Mouse (Mus musculus) midbrain, embryonic 14.5 days (tissue): ENCODE results near the gene Srd5a3. TPM values are rescaled to one million over a fixed set of nuclear protein-coding genes. Genes with fewer than 3 reads are reported as not detected.

Source experiments
- ATAC-seq: fragments of 200-750 bp; cut with Nextera tagmentation; 2 replicates; pipeline ENCODE4 v1.8.0; 2017; ENCODE audit warnings: moderate number of reproducible peaks, moderate library complexity; ENCODE audit not compliant: low FRiP score, low TSS enrichment
- DNase-seq: peaks from one replicate; pipeline ENCODE4 v3.0.0-alpha.2; 2015
- H3K27ac ChIP-seq: fragments of 300-500 bp; sonication (generic); replicated peaks from 2 replicates; pipeline ENCODE4 v1.5.1; 2014; ENCODE audit warnings: mild to moderate bottlenecking, low read depth, low read length, moderate library complexity
- H3K27me3 ChIP-seq: fragments of 300-500 bp; sonication (generic); 2 replicates; pipeline ENCODE4 v1.6.1; 2014; ENCODE audit warnings: low read length, control low read depth, mixed read lengths; ENCODE audit not compliant: control insufficient read depth, insufficient read depth
- H3K36me3 ChIP-seq: fragments of 300-500 bp; sonication (generic); 2 replicates; pipeline ENCODE4 v1.6.1; 2014; ENCODE audit warnings: low read length, control low read depth; ENCODE audit not compliant: control insufficient read depth, insufficient read depth
- H3K4me1 ChIP-seq: fragments of 300-500 bp; sonication (generic); 2 replicates; pipeline ENCODE4 v1.6.1; 2014; ENCODE audit warnings: mild to moderate bottlenecking, antibody characterized with exemption, low read length, control low read depth; ENCODE audit not compliant: control insufficient read depth, insufficient read depth
- H3K4me2 ChIP-seq: fragments of 300-500 bp; sonication (generic); 2 replicates; pipeline ENCODE4 v1.6.1; 2014; ENCODE audit warnings: mild to moderate bottlenecking, low read length, moderate library complexity
- H3K4me3 ChIP-seq: fragments of 300-500 bp; sonication (generic); replicated peaks from 2 replicates; pipeline ENCODE4 v1.5.1; 2014; ENCODE audit warnings: low read depth, low read length
- H3K9ac ChIP-seq: fragments of 300-500 bp; sonication (generic); replicated peaks from 2 replicates; pipeline ENCODE4 v1.6.1; 2014; ENCODE audit warnings: mild to moderate bottlenecking, low read length, moderate library complexity
- H3K9me3 ChIP-seq: fragments of 300-500 bp; sonication (generic); 2 replicates; pipeline ENCODE4 v1.6.1; 2016; ENCODE audit warnings: low read length, control low read depth, mixed read lengths; ENCODE audit not compliant: control insufficient read depth
- WGBS: fragments of 180-500 bp; shearing (Covaris S2); extraction: QIAGEN DNeasy Blood & Tissue Kit; methylation state at CpG from one replicate; pipeline ENCODE4 v1.1.7; 2014; 5-methylcytosine and 5-hydroxymethylcytosine counted together
- polyA plus RNA-seq: library from polyadenylated mRNA; unstranded; fragments of >200 nt; fragmentation: Nextera tagmentation; extraction: Ambion mirVana; gene quantifications from 2 replicates; pipeline ENCODE4 v1.2.1, GENCODE M21; 2014

The Srd5a3 gene
- polyA plus RNA-seq, 1 experiment from 2014 or later: 14.6 TPM

GRCm38 (mm10) chr5:76139171-76139671 lies 850 bp upstream of the Srd5a3 start:
- 0 out of 2 replicates have a peak, but pooled peaks cover 2% of the 10 kb centered on the region for H3K4me1 ChIP-seq
- H3K4me3 ChIP-seq: 0 out of 2 replicates have a peak overlapping the region, but pooled peaks have one; percentile 67
- no peaks in the 10 kb centered on the region for H3K36me3 ChIP-seq
- H3K4me2 ChIP-seq: peak overlapping the region; percentile 82
- WGBS: 29% methylated on average over 7 of the region's 7 CpGs
- no peak overlapping the region for H3K9ac ChIP-seq
- no peak overlapping the region for H3K27ac ChIP-seq
- DNase-seq: peak; percentile 11
- H3K9me3 ChIP-seq: no peaks in the 10 kb centered on the region
- H3K27me3 ChIP-seq: no peaks in the 10 kb centered on the region
- no peak for ATAC-seq

GRCm38 (mm10) chr5:76140730-76141066 lies 627 bp downstream of the Srd5a3 start:
- ATAC-seq (peak; percentile 49), DNase-seq (no peak)
- H3K9ac ChIP-seq: peak overlapping the region; percentile 78
- H3K4me3 ChIP-seq: peak overlapping the region; percentile 67
- peak overlapping the region; percentile 82 for H3K4me2 ChIP-seq
- peak overlapping the region; percentile 89 for H3K27ac ChIP-seq
- no peaks in the 10 kb centered on the region for H3K27me3 ChIP-seq
- 0 out of 2 replicates have a peak, but pooled peaks cover 2% of the 10 kb centered on the region for H3K4me1 ChIP-seq
- 13% methylated on average over 9 of the region's 9 CpGs for WGBS
- H3K9me3 ChIP-seq: no peaks in the 10 kb centered on the region
- H3K36me3 ChIP-seq: no peaks in the 10 kb centered on the region

GRCm38 (mm10) chr5:76143356-76143755 lies 3.3 kb downstream of the Srd5a3 start:
- 0 out of 2 replicates have a peak, but pooled peaks cover 2% of the 10 kb centered on the region for H3K4me1 ChIP-seq
- H3K9me3 ChIP-seq: no peaks in the 10 kb centered on the region
- ATAC-seq (no peak), DNase-seq (no peak)
- WGBS: 91% methylated on average over 4 of the region's 4 CpGs
- H3K27me3 ChIP-seq: no peaks in the 10 kb centered on the region
- H3K27ac ChIP-seq: no peak overlapping the region
- no peak overlapping the region for H3K4me3 ChIP-seq
- H3K36me3 ChIP-seq: no peaks in the 10 kb centered on the region
- H3K9ac ChIP-seq: no peak overlapping the region
- no peak overlapping the region for H3K4me2 ChIP-seq

- Histone ChIP-seq H3K9me3 (no peaks in the 10 kb centered on the region), H3K4me3 (no peak overlapping the region), H3K9ac (no peak overlapping the region), H3K27ac (no peak overlapping the region), H3K4me2 (no peak overlapping the region), H3K27me3 (no peaks in the 10 kb centered on the region), H3K4me1 (no peaks in the 10 kb centered on the region), H3K36me3 (no peaks in the 10 kb centered on the region)
- ATAC-seq (no peak), DNase-seq (no peak)
- WGBS: 100% methylated on average over 1 of the region's 1 CpGs
These were observed 6.3 kb downstream of the Srd5a3 start for GRCm38 (mm10) chr5:76146401-76146800.

- DNase-seq (no peak), ATAC-seq (no peak)
- H3K36me3 ChIP-seq: peaks cover 5% of the 10 kb centered on the region; the same call in 1 of the 2 replicates
- no peaks in the 10 kb centered on the region for H3K4me1 ChIP-seq
- H3K4me3 ChIP-seq: no peak overlapping the region
- H3K9ac ChIP-seq: no peak overlapping the region
- H3K4me2 ChIP-seq: no peak overlapping the region
- H3K27ac ChIP-seq: no peak overlapping the region
- no peaks in the 10 kb centered on the region for H3K9me3 ChIP-seq
- 93% methylated on average over 6 of the region's 6 CpGs for WGBS
- no peaks in the 10 kb centered on the region for H3K27me3 ChIP-seq
These were observed 9.4 kb downstream of the Srd5a3 start for GRCm38 (mm10) chr5:76149436-76149835.

GRCm38 (mm10) chr5:76152956-76153355 lies 12.9 kb downstream of the Srd5a3 start:
- Histone ChIP-seq H3K36me3 (peaks cover 5% of the 10 kb centered on the region; the same call in 1 of the 2 replicates), H3K9ac (no peak overlapping the region)
- WGBS: 90% methylated on average over 6 of the region's 6 CpGs

GRCm38 (mm10) chr5:76153430-76153829 lies 13.4 kb downstream of the Srd5a3 start:
- no peak overlapping the region for H3K4me3 ChIP-seq
- 93% methylated on average over 11 of the region's 11 CpGs for WGBS
- no peaks in the 10 kb centered on the region for H3K9me3 ChIP-seq
- DNase-seq (no peak), ATAC-seq (no peak)
- H3K9ac ChIP-seq: no peak overlapping the region
- H3K4me1 ChIP-seq: no peaks in the 10 kb centered on the region
- H3K4me2 ChIP-seq: no peak overlapping the region
- H3K27ac ChIP-seq: no peak overlapping the region
- no peaks in the 10 kb centered on the region for H3K27me3 ChIP-seq
- H3K36me3 ChIP-seq: peaks cover 5% of the 10 kb centered on the region; the same call in 1 of the 2 replicates

More at GRCm38 (mm10) chr5:76152956-76153355, 12.9 kb downstream of the Srd5a3 start:
- no peak for ATAC-seq
- Histone ChIP-seq H3K4me2 (no peak overlapping the region), H3K4me1 (no peaks in the 10 kb centered on the region), H3K27me3 (no peaks in the 10 kb centered on the region), H3K9me3 (no peaks in the 10 kb centered on the region), H3K27ac (no peak overlapping the region), H3K4me3 (no peak overlapping the region)
- no peak for DNase-seq

GRCm38 (mm10) chr5:76154434-76155165 lies 14.5 kb downstream of the Srd5a3 start:
- ATAC-seq: no peak
- Histone ChIP-seq H3K4me2 (no peak overlapping the region), H3K36me3 (peaks cover 5% of the 10 kb centered on the region; the same call in 1 of the 2 replicates), H3K27me3 (no peaks in the 10 kb centered on the region), H3K27ac (no peak overlapping the region), H3K4me1 (no peaks in the 10 kb centered on the region), H3K4me3 (no peak overlapping the region), H3K9me3 (no peaks in the 10 kb centered on the region), H3K9ac (no peak overlapping the region)
- 93% methylated on average over 21 of the region's 21 CpGs for WGBS
- DNase-seq: no peak

GRCm38 (mm10) chr5:76159555-76159954 lies 19.5 kb downstream of the Srd5a3 start:
- H3K4me2 ChIP-seq: no peak overlapping the region
- no peaks in the 10 kb centered on the region for H3K4me1 ChIP-seq
- H3K9me3 ChIP-seq: no peaks in the 10 kb centered on the region
- no peak overlapping the region for H3K9ac ChIP-seq
- WGBS: 89% methylated on average over 6 of the region's 6 CpGs
- H3K27me3 ChIP-seq: no peaks in the 10 kb centered on the region
- ATAC-seq: no peak
- no peak for DNase-seq
- H3K36me3 ChIP-seq: no peaks in the 10 kb centered on the region; the same call in 1 of the 2 replicates
- no peak overlapping the region for H3K27ac ChIP-seq
- no peak overlapping the region for H3K4me3 ChIP-seq
